Mouse (Mus musculus): ENCODE results near the gene Hnf1b. TPM values are rescaled to one million over a fixed set of nuclear protein-coding genes. Genes with fewer than 3 reads are reported as not detected.

Hnf1b gene
- polyA plus RNA-seq, 1 experiment from 2014 or later = 0.20 TPM

GRCm38 (mm10) chr11:83883074-83883473, 33.2 kb downstream of the Hnf1b start:
- H3K27me3 ChIP-seq (replicated peaks) = no peaks in the 10 kb centered on the region
- no peak overlapping the region for H3K9ac ChIP-seq
- H3K4me1 ChIP-seq = no peaks in the 10 kb centered on the region
- H3K36me3 ChIP-seq = no peaks in the 10 kb centered on the region
- no peak for ATAC-seq (ENCODE audit: low FRiP score, low read depth)
- H3K9me3 ChIP-seq = no peaks in the 10 kb centered on the region
- no peak overlapping the region for H3K4me3 ChIP-seq
- 65% methylated on average over 6 of the region's 6 CpGs for WGBS
- no peak overlapping the region for H3K4me2 ChIP-seq (replicated peaks)
- H3K27ac ChIP-seq = no peak overlapping the region

- no peak overlapping the region for H3K27ac ChIP-seq
- WGBS = 91% methylated on average over 9 of the region's 9 CpGs
- no peak for ATAC-seq (ENCODE audit: low FRiP score, low read depth)
These were observed 33.9 kb downstream of the Hnf1b start for GRCm38 (mm10) chr11:83883812-83884211.

GRCm38 (mm10) chr11:83885175-83885574, 35.3 kb downstream of the Hnf1b start:
- 96% methylated on average over 8 of the region's 8 CpGs for WGBS
- Histone ChIP-seq H3K27me3 (replicated peaks) (no peaks in the 10 kb centered on the region), H3K4me1 (no peaks in the 10 kb centered on the region), H3K4me2 (replicated peaks) (no peak overlapping the region), H3K36me3 (no peaks in the 10 kb centered on the region), H3K9ac (no peak overlapping the region), H3K9me3 (no peaks in the 10 kb centered on the region), H3K27ac (no peak overlapping the region), H3K4me3 (no peak overlapping the region)
- no peak for ATAC-seq (ENCODE audit: low FRiP score, low read depth)

More at GRCm38 (mm10) chr11:83883812-83884211, 33.9 kb downstream of the Hnf1b start:
- no peaks in the 10 kb centered on the region for H3K9me3 ChIP-seq
- no peaks in the 10 kb centered on the region for H3K36me3 ChIP-seq
- H3K4me3 ChIP-seq = no peak overlapping the region
- H3K27me3 ChIP-seq (replicated peaks) = no peaks in the 10 kb centered on the region
- H3K4me1 ChIP-seq = no peaks in the 10 kb centered on the region
- no peak overlapping the region for H3K9ac ChIP-seq
- H3K4me2 ChIP-seq (replicated peaks) = no peak overlapping the region

DNA sequence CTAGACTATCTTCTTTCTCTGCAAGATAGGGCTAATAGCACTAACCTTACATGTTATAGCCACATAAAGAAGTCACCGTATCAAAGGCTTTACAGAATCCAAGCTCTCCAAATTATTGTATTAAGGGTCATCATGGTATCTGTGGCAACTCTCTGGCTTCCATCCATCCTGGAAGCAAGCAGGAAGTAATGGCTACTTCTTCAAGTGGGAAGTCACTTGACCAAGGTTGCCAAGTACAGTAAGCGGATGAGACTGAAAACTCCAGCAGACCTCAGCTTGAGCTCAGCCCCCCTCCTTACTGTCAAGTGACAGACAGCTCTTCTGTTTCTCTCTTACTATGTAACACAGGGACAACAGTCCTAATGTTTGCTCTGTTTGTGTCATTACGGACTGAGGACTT, 36.9 kb downstream of the Hnf1b start:
- H3K4me2 ChIP-seq (replicated peaks) = no peak overlapping the region
- H3K36me3 ChIP-seq = no peaks in the 10 kb centered on the region
- H3K27me3 ChIP-seq (replicated peaks) = no peaks in the 10 kb centered on the region
- H3K4me3 ChIP-seq = no peak overlapping the region
- H3K9me3 ChIP-seq = no peaks in the 10 kb centered on the region
- no peak for ATAC-seq (ENCODE audit: low FRiP score, low read depth)
- H3K4me1 ChIP-seq = no peaks in the 10 kb centered on the region
- H3K9ac ChIP-seq = no peak overlapping the region
- H3K27ac ChIP-seq = no peak overlapping the region
- WGBS = 85% methylated on average over 3 of the region's 3 CpGs

DNA sequence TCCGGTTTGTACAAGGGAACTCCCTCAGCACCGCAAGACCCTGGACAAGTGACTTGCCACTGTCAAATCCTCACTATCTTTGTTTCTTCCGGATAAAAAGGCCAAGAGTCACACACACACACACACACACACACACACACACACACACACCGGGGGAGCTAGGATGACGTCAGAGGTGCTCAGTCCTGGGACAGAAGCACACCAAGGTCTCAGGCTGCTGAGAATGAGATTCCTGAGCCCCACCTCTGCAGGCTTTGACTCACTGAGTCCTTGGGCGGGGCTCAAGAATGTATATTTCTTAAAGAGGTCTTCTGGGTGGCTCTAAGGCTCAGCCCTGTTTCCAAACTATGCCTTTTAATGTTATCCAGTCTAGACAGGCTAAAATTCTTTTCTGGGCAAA, 41.5 kb downstream of the Hnf1b start:
- H3K27me3 ChIP-seq (replicated peaks) = no peaks in the 10 kb centered on the region
- H3K4me1 ChIP-seq = no peaks in the 10 kb centered on the region
- no peak overlapping the region for H3K4me2 ChIP-seq (replicated peaks)
- H3K27ac ChIP-seq = no peak overlapping the region
- no peaks in the 10 kb centered on the region for H3K36me3 ChIP-seq
- H3K9ac ChIP-seq = no peak overlapping the region
- no peak overlapping the region for H3K4me3 ChIP-seq
- ATAC-seq (ENCODE audit: low FRiP score, low read depth) = no peak
- 73% methylated on average over 6 of the region's 6 CpGs for WGBS
- H3K9me3 ChIP-seq = no peaks in the 10 kb centered on the region

- Histone ChIP-seq H3K27me3 (replicated peaks) (no peaks in the 10 kb centered on the region), H3K9ac (no peak overlapping the region), H3K4me1 (no peaks in the 10 kb centered on the region), H3K4me2 (replicated peaks) (no peak overlapping the region), H3K36me3 (no peaks in the 10 kb centered on the region), H3K27ac (no peak overlapping the region), H3K9me3 (no peaks in the 10 kb centered on the region), H3K4me3 (no peak overlapping the region)
- no peak for ATAC-seq (ENCODE audit: low FRiP score, low read depth)
- 83% methylated on average over 9 of the region's 9 CpGs for WGBS
These were observed 43.5 kb downstream of the Hnf1b start for GRCm38 (mm10) chr11:83893325-83893724.

DNA sequence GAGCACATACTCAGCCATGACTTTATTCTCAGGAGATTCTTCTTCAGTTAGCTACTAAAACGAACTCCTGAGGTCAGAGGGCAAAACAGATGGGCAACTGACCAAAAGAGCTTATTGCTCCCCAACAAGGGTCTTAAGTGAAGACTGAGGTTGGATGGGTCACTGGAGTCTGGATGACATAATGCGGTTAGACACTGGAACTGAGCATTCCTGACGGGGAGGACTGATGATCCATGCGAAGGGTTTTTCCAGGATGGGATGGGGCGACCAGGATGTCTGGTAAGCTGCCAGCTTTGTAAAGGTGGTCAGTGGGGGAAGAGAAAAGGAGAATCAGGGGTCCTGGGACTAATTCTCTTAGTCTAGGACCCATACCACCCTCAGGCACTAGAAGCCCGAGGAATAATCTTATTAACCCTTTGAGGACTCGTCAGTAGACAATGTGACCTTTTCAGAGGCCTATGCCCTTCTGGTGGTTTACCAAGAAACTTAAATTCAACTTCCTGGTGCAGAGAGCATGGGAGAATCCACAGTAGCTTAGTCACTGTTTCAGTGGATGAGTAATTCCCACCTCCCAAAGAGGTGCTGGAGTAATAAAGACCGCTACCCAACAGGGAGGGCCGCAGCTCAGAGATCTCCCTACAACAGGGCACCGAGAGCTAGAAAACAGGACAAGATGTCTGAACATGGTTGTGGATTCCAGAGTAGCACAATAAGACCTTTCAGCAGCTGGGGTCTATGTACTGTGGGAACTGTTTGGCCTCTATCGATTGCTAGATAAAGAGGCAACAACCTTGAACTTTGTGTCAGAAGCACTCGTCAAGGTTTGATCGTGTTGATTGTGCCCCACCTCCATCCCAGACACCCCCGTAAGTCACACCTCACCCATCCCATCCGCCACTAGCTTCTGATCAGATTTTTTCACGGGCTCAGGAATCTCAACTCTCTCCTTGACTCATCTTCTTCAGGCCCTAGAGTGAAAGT, 46.9 kb downstream of the Hnf1b start:
- H3K27ac ChIP-seq = no peak overlapping the region
- 89% methylated on average over 16 of the region's 16 CpGs for WGBS
- H3K4me3 ChIP-seq = no peak overlapping the region
- H3K9ac ChIP-seq = no peak overlapping the region
- no peaks in the 10 kb centered on the region for H3K9me3 ChIP-seq
- no peak overlapping the region for H3K4me2 ChIP-seq (replicated peaks)
- no peaks in the 10 kb centered on the region for H3K36me3 ChIP-seq
- H3K4me1 ChIP-seq = no peaks in the 10 kb centered on the region
- ATAC-seq (ENCODE audit: low FRiP score, low read depth) = no peak
- H3K27me3 ChIP-seq (replicated peaks) = no peaks in the 10 kb centered on the region

- H3K27ac ChIP-seq = no peak overlapping the region
These were observed 47.7 kb downstream of the Hnf1b start for GRCm38 (mm10) chr11:83897569-83897968.

GRCm38 (mm10) chr11:83902812-83903211, 52.9 kb downstream of the Hnf1b start:
- H3K4me3 ChIP-seq = no peak overlapping the region
- WGBS = 84% methylated on average over 3 of the region's 3 CpGs
- H3K9ac ChIP-seq = no peak overlapping the region
- no peak for ATAC-seq (ENCODE audit: low FRiP score, low read depth)
- H3K27me3 ChIP-seq (replicated peaks) = no peaks in the 10 kb centered on the region
- no peak overlapping the region for H3K27ac ChIP-seq
- H3K4me1 ChIP-seq = no peaks in the 10 kb centered on the region
- no peaks in the 10 kb centered on the region for H3K9me3 ChIP-seq
- no peaks in the 10 kb centered on the region for H3K36me3 ChIP-seq
- no peak overlapping the region for H3K4me2 ChIP-seq (replicated peaks)

More at GRCm38 (mm10) chr11:83897569-83897968, 47.7 kb downstream of the Hnf1b start:
- no peaks in the 10 kb centered on the region for H3K27me3 ChIP-seq (replicated peaks)
- no peak overlapping the region for H3K9ac ChIP-seq
- no peaks in the 10 kb centered on the region for H3K4me1 ChIP-seq
- 78% methylated on average over 7 of the region's 7 CpGs for WGBS
- H3K9me3 ChIP-seq = no peaks in the 10 kb centered on the region
- H3K36me3 ChIP-seq = no peaks in the 10 kb centered on the region
- ATAC-seq (ENCODE audit: low FRiP score, low read depth) = no peak
- no peak overlapping the region for H3K4me3 ChIP-seq
- H3K4me2 ChIP-seq (replicated peaks) = no peak overlapping the region

DNA sequence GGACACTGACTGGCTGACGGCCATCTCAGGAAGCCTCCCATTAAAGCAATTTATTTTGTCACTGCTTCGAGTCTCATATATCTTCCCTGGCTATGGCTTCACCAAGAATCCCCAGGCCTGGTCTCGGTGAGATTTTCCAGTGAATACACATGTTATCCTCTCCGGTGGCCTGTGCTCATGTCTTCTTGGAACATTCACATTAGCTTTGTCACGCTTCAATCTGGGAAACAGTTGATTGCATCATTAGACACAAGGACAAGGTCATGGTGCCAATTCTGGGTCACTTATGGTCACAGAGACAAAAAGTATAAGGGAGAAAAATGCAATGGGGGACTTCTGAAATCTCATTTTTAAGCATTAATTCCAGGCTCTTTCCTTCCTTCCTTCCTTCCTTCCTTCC, 55.9 kb downstream of the Hnf1b start:
- Histone ChIP-seq H3K9me3 (no peaks in the 10 kb centered on the region), H3K27ac (no peak overlapping the region), H3K27me3 (replicated peaks) (no peaks in the 10 kb centered on the region), H3K4me3 (no peak overlapping the region), H3K4me2 (replicated peaks) (no peak overlapping the region), H3K9ac (no peak overlapping the region), H3K36me3 (no peaks in the 10 kb centered on the region), H3K4me1 (no peaks in the 10 kb centered on the region)
- ATAC-seq (ENCODE audit: low FRiP score, low read depth) = no peak
- 58% methylated on average over 5 of the region's 5 CpGs for WGBS

- no peaks in the 10 kb centered on the region for H3K27me3 ChIP-seq (replicated peaks)
- no peak overlapping the region for H3K4me2 ChIP-seq (replicated peaks)
- H3K9me3 ChIP-seq = no peaks in the 10 kb centered on the region
- H3K4me1 ChIP-seq = no peaks in the 10 kb centered on the region
- no peak for ATAC-seq (ENCODE audit: low FRiP score, low read depth)
- 15% methylated on average over 7 of the region's 7 CpGs for WGBS
- no peak overlapping the region for H3K4me3 ChIP-seq
- no peaks in the 10 kb centered on the region for H3K36me3 ChIP-seq
- no peak overlapping the region for H3K27ac ChIP-seq
- H3K9ac ChIP-seq = no peak overlapping the region
These were observed 58.5 kb downstream of the Hnf1b start for GRCm38 (mm10) chr11:83908376-83908775.

DNA sequence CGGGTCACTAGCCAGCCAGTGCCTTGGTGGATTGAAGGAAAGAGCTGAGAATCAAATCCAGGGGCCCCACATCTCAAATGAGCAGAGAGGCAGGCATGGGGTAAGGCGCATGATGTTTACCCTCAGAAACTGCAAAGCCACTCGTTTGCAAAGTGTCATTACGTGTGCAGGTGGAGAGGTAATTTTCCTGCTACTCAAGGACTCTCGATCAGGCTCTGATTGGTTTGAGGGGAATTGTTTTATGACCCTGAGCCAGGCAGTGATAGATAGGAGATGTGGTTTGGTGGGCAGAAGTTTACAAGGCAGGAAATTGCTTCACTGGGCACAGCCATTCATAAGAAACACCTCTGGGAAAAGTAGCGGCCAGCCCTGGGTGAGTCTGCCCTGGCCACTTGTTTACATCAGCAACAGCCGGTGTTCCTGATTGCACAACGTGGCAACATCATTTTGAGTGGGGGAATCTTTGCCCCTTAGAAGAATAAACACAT, 64.0 kb downstream of the Hnf1b start:
- Histone ChIP-seq H3K27ac (no peak overlapping the region), H3K36me3 (no peaks in the 10 kb centered on the region), H3K4me1 (no peaks in the 10 kb centered on the region), H3K4me3 (no peak overlapping the region), H3K9me3 (no peaks in the 10 kb centered on the region), H3K9ac (no peak overlapping the region), H3K4me2 (replicated peaks) (no peak overlapping the region), H3K27me3 (replicated peaks) (no peaks in the 10 kb centered on the region)
- no peak for ATAC-seq (ENCODE audit: low FRiP score, low read depth)
- 24% methylated on average over 8 of the region's 8 CpGs for WGBS

DNA sequence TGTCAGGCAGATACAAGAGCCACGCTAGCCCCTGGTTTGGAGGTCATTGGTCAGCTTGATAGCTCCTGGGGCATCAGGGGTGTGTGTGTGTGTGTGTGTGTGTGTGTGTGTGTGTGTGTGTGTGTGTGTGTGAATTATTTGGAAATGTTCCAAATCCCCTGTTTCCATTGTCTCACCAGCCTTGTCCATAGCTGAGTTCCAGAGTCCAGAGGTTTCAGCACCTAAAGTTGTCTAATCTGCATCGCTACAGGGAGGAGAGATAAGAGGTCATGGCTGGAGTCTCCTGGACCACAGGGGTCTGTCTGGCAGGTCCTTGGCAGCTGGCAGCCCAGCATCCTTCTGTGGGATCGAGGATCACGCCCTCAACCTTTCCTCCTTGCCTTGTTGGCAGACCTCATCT, 64.6 kb downstream of the Hnf1b start:
- H3K4me2 ChIP-seq (replicated peaks) = no peak overlapping the region
- no peak for ATAC-seq (ENCODE audit: low FRiP score, low read depth)
- WGBS = 90% methylated on average over 4 of the region's 4 CpGs
- no peak overlapping the region for H3K27ac ChIP-seq
- H3K4me3 ChIP-seq = no peak overlapping the region
- no peaks in the 10 kb centered on the region for H3K9me3 ChIP-seq
- no peaks in the 10 kb centered on the region for H3K36me3 ChIP-seq
- H3K27me3 ChIP-seq (replicated peaks) = no peaks in the 10 kb centered on the region
- H3K4me1 ChIP-seq = no peaks in the 10 kb centered on the region
- no peak overlapping the region for H3K9ac ChIP-seq
